Mouse (Mus musculus): ENCODE measurements around the gene Xrcc3. TPM values are rescaled to one million over a fixed set of nuclear protein-coding genes. Genes with fewer than 3 reads are reported as not detected.

Gene Xrcc3
- polyA plus RNA-seq, 1 experiment = 3.6 TPM

- Histone ChIP-seq H3K27ac (ENCODE audit: insufficient read depth, low read depth, low read length) (no peak overlapping the region), H3K4me1 (ENCODE audit: control insufficient read depth, insufficient read depth, low read length) (no peaks in the 10 kb centered on the region), H3K4me3 (ENCODE audit: insufficient read depth, low read length) (no peak overlapping the region)
- TF ChIP-seq POLR2A (IDR thresholded peaks at IDR 0.05; ENCODE audit: borderline replicate concordance, low read depth, low read length) (no peak), CTCF (IDR thresholded peaks at IDR 0.05; ENCODE audit: low read depth, low read length) (no peak)
Measured at GRCm38 (mm10) chr12:111800459-111801183, 13.1 kb downstream of the Xrcc3 start.

DNA sequence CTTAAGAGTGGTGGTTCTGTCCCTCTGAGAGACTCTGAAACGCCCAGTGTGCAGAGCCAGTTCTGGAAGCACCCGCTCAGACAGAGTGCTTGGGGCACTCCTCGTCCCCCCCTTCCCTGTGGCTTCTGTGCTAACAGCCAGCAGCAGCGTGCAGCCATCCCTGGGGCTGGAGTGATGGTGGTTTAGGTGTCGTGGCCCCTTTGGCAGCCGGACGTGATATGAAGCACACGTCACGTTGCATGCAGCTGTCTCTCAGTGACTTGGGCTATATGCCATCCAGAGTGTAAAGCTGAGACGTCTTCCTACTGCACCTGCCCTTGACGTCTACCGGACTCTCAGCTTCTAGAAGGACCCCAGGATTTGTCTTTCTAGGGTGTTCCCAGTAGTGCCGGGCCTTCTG, 15.2 kb downstream of the Xrcc3 start:
- TF ChIP-seq POLR2A (IDR thresholded peaks at IDR 0.05; ENCODE audit: borderline replicate concordance, low read depth, low read length) = no peak
- H3K4me1 ChIP-seq (ENCODE audit: control insufficient read depth, insufficient read depth, low read length) = no peaks in the 10 kb centered on the region

GRCm38 (mm10) chr12:111797251-111797650, 16.4 kb downstream of the Xrcc3 start:
- H3K27ac ChIP-seq (ENCODE audit: insufficient read depth, low read depth, low read length) = no peak overlapping the region
- no peak for TF ChIP-seq POLR2A (IDR thresholded peaks at IDR 0.05; ENCODE audit: borderline replicate concordance, low read depth, low read length)
- no peak for TF ChIP-seq CTCF (IDR thresholded peaks at IDR 0.05; ENCODE audit: low read depth, low read length)
- H3K4me1 ChIP-seq (ENCODE audit: control insufficient read depth, insufficient read depth, low read length) = no peaks in the 10 kb centered on the region
- no peak overlapping the region for H3K4me3 ChIP-seq (ENCODE audit: insufficient read depth, low read length)

More for the DNA sequence above, 15.2 kb downstream of the Xrcc3 start:
- Histone ChIP-seq H3K27ac (ENCODE audit: insufficient read depth, low read depth, low read length) (no peak overlapping the region), H3K4me3 (ENCODE audit: insufficient read depth, low read length) (no peak overlapping the region)

DNA sequence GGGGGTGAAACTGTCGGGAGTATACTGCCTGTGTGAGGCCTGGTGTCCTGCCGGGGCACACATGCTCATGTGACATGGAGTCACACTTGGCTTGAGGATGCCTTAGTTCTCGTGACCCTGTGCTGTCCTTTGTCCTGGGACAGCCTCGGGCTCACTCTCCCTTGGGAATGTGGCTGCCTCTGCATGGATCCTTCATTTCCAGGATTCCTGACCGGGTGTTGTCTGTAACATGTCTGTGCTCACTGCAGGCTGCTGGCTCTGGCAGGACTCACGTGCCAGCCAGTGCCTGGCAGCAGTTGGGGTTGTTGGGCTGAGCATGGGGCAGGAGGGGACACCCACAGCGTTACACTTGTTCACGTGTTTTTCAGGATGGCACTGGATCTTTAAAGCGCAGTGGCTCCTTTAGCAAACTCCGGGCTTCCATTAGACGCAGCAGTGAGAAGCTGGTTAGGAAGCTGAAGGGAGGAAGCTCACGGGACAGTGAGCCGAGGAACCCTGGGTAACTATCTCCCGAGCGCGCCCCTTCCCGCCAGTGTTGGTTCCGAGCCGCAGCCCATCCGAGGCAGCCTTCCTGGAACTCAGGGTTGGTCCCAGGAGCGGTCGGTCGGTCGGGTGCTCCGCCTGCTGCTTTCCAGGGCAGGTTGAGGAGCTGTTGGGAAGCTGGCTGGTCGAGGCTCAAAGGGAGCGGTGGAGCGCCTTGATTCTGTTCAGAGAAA, 18.3 kb downstream of the Xrcc3 start:
- H3K4me1 ChIP-seq (ENCODE audit: control insufficient read depth, insufficient read depth, low read length) = no peaks in the 10 kb centered on the region
- no peak overlapping the region for H3K4me3 ChIP-seq (ENCODE audit: insufficient read depth, low read length)
- TF ChIP-seq CTCF (IDR thresholded peaks at IDR 0.05; ENCODE audit: low read depth, low read length) (no peak), POLR2A (IDR thresholded peaks at IDR 0.05; ENCODE audit: borderline replicate concordance, low read depth, low read length) (no peak)
- H3K27ac ChIP-seq (ENCODE audit: insufficient read depth, low read depth, low read length) = no peak overlapping the region

- TF ChIP-seq CTCF (IDR thresholded peaks at IDR 0.05; ENCODE audit: low read depth, low read length) (no peak), POLR2A (IDR thresholded peaks at IDR 0.05; ENCODE audit: borderline replicate concordance, low read depth, low read length) (no peak)
- H3K4me3 ChIP-seq (ENCODE audit: insufficient read depth, low read length) = no peak overlapping the region
- H3K4me1 ChIP-seq (ENCODE audit: control insufficient read depth, insufficient read depth, low read length) = no peaks in the 10 kb centered on the region
- H3K27ac ChIP-seq (ENCODE audit: insufficient read depth, low read depth, low read length) = no peak overlapping the region
Measured at GRCm38 (mm10) chr12:111794526-111795179, 19.0 kb downstream of the Xrcc3 start.

- no peaks in the 10 kb centered on the region for H3K4me1 ChIP-seq (ENCODE audit: control insufficient read depth, insufficient read depth, low read length)
- TF ChIP-seq CTCF (IDR thresholded peaks at IDR 0.05; ENCODE audit: low read depth, low read length) = no peak
- TF ChIP-seq POLR2A (IDR thresholded peaks at IDR 0.05; ENCODE audit: borderline replicate concordance, low read depth, low read length) = no peak
- H3K27ac ChIP-seq (ENCODE audit: insufficient read depth, low read depth, low read length) = no peak overlapping the region
- no peak overlapping the region for H3K4me3 ChIP-seq (ENCODE audit: insufficient read depth, low read length)
Measured at GRCm38 (mm10) chr12:111794102-111794501, 19.6 kb downstream of the Xrcc3 start.

GRCm38 (mm10) chr12:111791474-111792104, 22.1 kb downstream of the Xrcc3 start:
- TF ChIP-seq CTCF (IDR thresholded peaks at IDR 0.05; ENCODE audit: low read depth, low read length) = no peak
- TF ChIP-seq POLR2A (IDR thresholded peaks at IDR 0.05; ENCODE audit: borderline replicate concordance, low read depth, low read length) = no peak
- Histone ChIP-seq H3K4me1 (ENCODE audit: control insufficient read depth, insufficient read depth, low read length) (no peaks in the 10 kb centered on the region), H3K4me3 (ENCODE audit: insufficient read depth, low read length) (no peak overlapping the region), H3K27ac (ENCODE audit: insufficient read depth, low read depth, low read length) (no peak overlapping the region)

- Histone ChIP-seq H3K27ac (ENCODE audit: insufficient read depth, low read depth, low read length) (no peak overlapping the region), H3K4me1 (ENCODE audit: control insufficient read depth, insufficient read depth, low read length) (no peaks in the 10 kb centered on the region)
Measured at GRCm38 (mm10) chr12:111790631-111791030, 23.0 kb downstream of the Xrcc3 start.

GRCm38 (mm10) chr12:111790090-111790489, 23.6 kb downstream of the Xrcc3 start:
- Histone ChIP-seq H3K4me3 (ENCODE audit: insufficient read depth, low read length) (no peak overlapping the region), H3K27ac (ENCODE audit: insufficient read depth, low read depth, low read length) (no peak overlapping the region), H3K4me1 (ENCODE audit: control insufficient read depth, insufficient read depth, low read length) (no peaks in the 10 kb centered on the region)
- TF ChIP-seq CTCF (IDR thresholded peaks at IDR 0.05; ENCODE audit: low read depth, low read length) (no peak), POLR2A (IDR thresholded peaks at IDR 0.05; ENCODE audit: borderline replicate concordance, low read depth, low read length) (no peak)

More at GRCm38 (mm10) chr12:111790631-111791030, 23.0 kb downstream of the Xrcc3 start:
- TF ChIP-seq CTCF (IDR thresholded peaks at IDR 0.05; ENCODE audit: low read depth, low read length) (no peak), POLR2A (IDR thresholded peaks at IDR 0.05; ENCODE audit: borderline replicate concordance, low read depth, low read length) (no peak)
- no peak overlapping the region for H3K4me3 ChIP-seq (ENCODE audit: insufficient read depth, low read length)
